Comparison of ENCODE assay signal across 10 mouse cellular contexts in genomic region chr14:120433931-120434398, GRCm38 (mm10). TPM values are rescaled to one million over a fixed set of nuclear protein-coding genes. Genes with fewer than 3 reads are reported as not detected.
DNase-seq lines count a peak whose midpoint lies in the region; ATAC-seq and TF ChIP-seq lines count a peak whose summit lies in the region.
"Had no signal": no experiment of that assay in that cellular context is flagged by ENCODE, and none has a peak within 500 bp of the region (broad histone marks: within the 10 kb centered on the region; RNA-seq: fewer than 3 reads in every experiment).

No protein-coding gene starts in this region.

- H3K9me3 ChIP-seq in limb, embryonic 12.5 days, result no peaks in the 10 kb centered on the region
- H3K9me3 ChIP-seq in limb, embryonic 10.5 days (replicated peaks), result no peaks in the 10 kb centered on the region

- no peak overlapping the region for H3K9ac ChIP-seq in limb, embryonic 12.5 days (replicated peaks)
- H3K9ac ChIP-seq: liver, embryonic 14.5 days had no signal

- 28% methylated on average over 8 of the region's 8 CpGs for WGBS in cerebellum, adult 2 months
- 70% methylated on average over 8 of the region's 8 CpGs for WGBS in limb, embryonic 12.5 days
- 85% methylated on average over 8 of the region's 8 CpGs for WGBS in limb, embryonic 10.5 days
- WGBS in olfactory bulb, adult 2 months, result 36% methylated on average over 8 of the region's 8 CpGs

- TF ChIP-seq POLR2A in cerebellum, adult 2 months (IDR thresholded peaks at IDR 0.05; ENCODE audit: borderline replicate concordance, insufficient read depth, low read length), result no peak
- no peak for TF ChIP-seq POLR2A in olfactory bulb, adult 2 months (IDR thresholded peaks at IDR 0.05; ENCODE audit: insufficient read depth, low read depth, low read length)

- H3K27me3 ChIP-seq in cerebellum, adult 2 months (ENCODE audit: control insufficient read depth, insufficient read depth, low read length), result no peaks in the 10 kb centered on the region
- H3K27me3 ChIP-seq in limb, embryonic 12.5 days, result no peaks in the 10 kb centered on the region
- no peaks in the 10 kb centered on the region for H3K27me3 ChIP-seq in limb, embryonic 10.5 days (ENCODE audit: low read depth, poor library complexity, severe bottlenecking)

- H3K4me2 ChIP-seq in limb, embryonic 12.5 days, result no peak overlapping the region

- peak overlapping the region; percentile 50 for H3K27ac ChIP-seq in cerebellum, adult 2 months (ENCODE audit: insufficient read depth, low read length)
- H3K27ac ChIP-seq in limb, embryonic 12.5 days, result peak overlapping the region; percentile 72
- H3K27ac ChIP-seq in limb, embryonic 10.5 days, result no peak overlapping the region
- H3K27ac ChIP-seq in olfactory bulb, adult 2 months (ENCODE audit: insufficient read depth, low read depth, low read length), result 0 out of 2 replicates have a peak overlapping the region, but pooled peaks have one; percentile 45
- H3K27ac ChIP-seq: liver, embryonic 14.5 days had no signal

- no peak for ATAC-seq in limb, embryonic 12.5 days (ENCODE audit: insufficient number of reproducible peaks, insufficient read depth, low FRiP score, low TSS enrichment, low read depth)
- ATAC-seq: activated CD4-positive, CD25-positive, alpha-beta regulatory T cell, adult 4 months had no signal

- peak in 1 of 2 experiments; percentile 15 for DNase-seq in cerebellum, adult 2 months
- DNase-seq in cerebellum, adult 11 months, result no peak
- no peak for DNase-seq in limb, embryonic 10.5 days (ENCODE audit: low spot score)
- DNase-seq in fat pad, adult 2 months (ENCODE audit: extremely low read depth, low read depth, low spot score), result peak; percentile 39
- no peak for DNase-seq in kidney, postnatal 4 days
- DNase-seq in urinary bladder, postnatal 4 days (ENCODE audit: low spot score in 2 of 2), result no peak

- peaks cover 6% of the 10 kb centered on the region for H3K4me1 ChIP-seq in cerebellum, adult 2 months (ENCODE audit: control insufficient read depth, insufficient read depth, low read length)
- peaks cover 5% of the 10 kb centered on the region; the same call in 1 of the 2 replicates for H3K4me1 ChIP-seq in limb, embryonic 12.5 days (replicated peaks)
- no peaks in the 10 kb centered on the region for H3K4me1 ChIP-seq in limb, embryonic 10.5 days
- peaks cover 5% of the 10 kb centered on the region for H3K4me1 ChIP-seq in olfactory bulb, adult 2 months (ENCODE audit: control insufficient read depth, insufficient read depth, low read length)

- H3K4me3 ChIP-seq in cerebellum, adult 2 months (replicated peaks; ENCODE audit: insufficient read depth, low read depth, low read length), result no peak overlapping the region
- H3K4me3 ChIP-seq in limb, embryonic 12.5 days (replicated peaks), result no peak overlapping the region
- H3K4me3 ChIP-seq in limb, embryonic 10.5 days, result no peak overlapping the region
- H3K4me3 ChIP-seq in olfactory bulb, adult 2 months (ENCODE audit: insufficient read depth, low read depth, low read length), result no peak overlapping the region

- H3K36me3 ChIP-seq in limb, embryonic 12.5 days, result peaks cover 17% of the 10 kb centered on the region; the same call in 1 of the 2 replicates
- H3K36me3 ChIP-seq in limb, embryonic 10.5 days, result peaks cover 7% of the 10 kb centered on the region

- no peak for TF ChIP-seq CTCF in cerebellum, adult 2 months (IDR thresholded peaks at IDR 0.05; ENCODE audit: borderline replicate concordance, insufficient read depth, low read depth, low read length)
- TF ChIP-seq CTCF in olfactory bulb, adult 2 months (IDR thresholded peaks at IDR 0.05; ENCODE audit: insufficient read depth, low read depth, low read length), result no peak

RNA-seq across cellular contexts. Expression of gene Rap2a, which starts 44.3 kb away (rescaled TPM):
- polyA plus RNA-seq in cerebellum, adult 2 months (2012; rRNA removed), result 38.1 and 39.3 TPM in 2 replicates
- 14.5 and 15.6 TPM in 2 replicates for polyA plus RNA-seq in limb, embryonic 12.5 days (2016; fragmentation: Nextera tagmentation; extraction: Ambion mirVana)
- 7.9 and 8.9 TPM in 2 replicates for polyA plus RNA-seq in limb, embryonic 10.5 days (2016; fragmentation: Nextera tagmentation; extraction: Ambion mirVana)
- polyA plus RNA-seq in olfactory bulb, adult 2 months (2012; ENCODE audit: insufficient read depth, insufficient read length, low replicate concordance, missing spikeins), result not detected in 2 replicates
